Mouse (Mus musculus): ENCODE results near the gene Igflr1.

- TF ChIP-seq POLR2A (IDR thresholded peaks at IDR 0.05; ENCODE audit: extremely low read depth, insufficient read depth, low read length) (no peak), CTCF (IDR thresholded peaks at IDR 0.05; ENCODE audit: extremely low read depth, insufficient read depth, low read length) (no peak)
Measured at GRCm38 (mm10) chr7:30562526-30563116, 2.6 kb upstream of the Igflr1 start.
